Mouse (Mus musculus): ENCODE data around the gene Kansl1l.

GRCm38 (mm10) chr1:66831824-66832600 lies 14.7 kb upstream of the Kansl1l start:
- TF ChIP-seq CTCF (IDR thresholded peaks at IDR 0.05) (no peak), POLR2A (IDR thresholded peaks at IDR 0.05; ENCODE audit: insufficient read depth, low read depth, low read length) (no peak), EP300 (IDR thresholded peaks at IDR 0.05; ENCODE audit: insufficient read depth, low read depth, low read length) (no peak)
